Mouse (Mus musculus) lung, postnatal 0 days (tissue): Measurements from ENCODE around the gene Ddx54. TPM values are rescaled to one million over a fixed set of nuclear protein-coding genes. Genes with fewer than 3 reads are reported as not detected.

ENCODE experiments used
- ATAC-seq: fragments of 200-750 bp; cut with Nextera tagmentation; 2 replicates; pipeline ENCODE4 v1.8.0; 2017; ENCODE audit warnings: moderate library complexity
- DNase-seq: peaks from one replicate; pipeline ENCODE4 v3.0.0-alpha.2; 2016; ENCODE audit warnings: low spot score
- H3K27ac ChIP-seq: fragments of 300-500 bp; sonication (generic); 2 replicates; pipeline ENCODE4 v1.5.1; 2014; ENCODE audit warnings: antibody characterized with exemption, mild to moderate bottlenecking, low read length, mixed read lengths
- H3K27me3 ChIP-seq: fragments of 300-500 bp; sonication (generic); replicated peaks from 2 replicates; pipeline ENCODE4 v1.6.1; 2014; ENCODE audit warnings: low read length, mixed read lengths; ENCODE audit not compliant: insufficient read depth
- H3K36me3 ChIP-seq: fragments of 300-500 bp; sonication (generic); 2 replicates; pipeline ENCODE4 v1.6.1; 2014; ENCODE audit warnings: low read length, mixed read lengths; ENCODE audit not compliant: insufficient read depth
- H3K4me1 ChIP-seq: fragments of 300-500 bp; sonication (generic); 2 replicates; pipeline ENCODE4 v1.6.1; 2014; ENCODE audit warnings: antibody characterized with exemption, low read depth, low read length, mixed read lengths; ENCODE audit not compliant: insufficient read depth
- H3K4me2 ChIP-seq: fragments of 300-500 bp; sonication (generic); replicated peaks from 2 replicates; pipeline ENCODE4 v1.6.1; 2014; ENCODE audit warnings: low read depth, mild to moderate bottlenecking, low read length, moderate library complexity, mixed read lengths
- H3K4me3 ChIP-seq: fragments of 300-500 bp; sonication (generic); 2 replicates; pipeline ENCODE4 v1.5.1; 2014; ENCODE audit warnings: low read depth, low read length
- H3K9ac ChIP-seq: fragments of 300-500 bp; sonication (generic); replicated peaks from 2 replicates; pipeline ENCODE4 v1.6.1; 2014; ENCODE audit warnings: low read depth, mild to moderate bottlenecking
- H3K9me3 ChIP-seq: fragments of 300-500 bp; sonication (generic); 2 replicates; pipeline ENCODE4 v1.6.1; 2016; ENCODE audit warnings: low read length, mixed read lengths
- CTCF ChIP-seq: IDR thresholded peaks from 2 replicates; pipeline ENCODE4 v1.5.1; 2016; ENCODE audit warnings: antibody characterized with exemption, mild to moderate bottlenecking
- EP300 ChIP-seq: IDR thresholded peaks from 2 replicates; pipeline ENCODE4 v1.6.1; 2016; ENCODE audit warnings: antibody characterized with exemption, mild to moderate bottlenecking, control low read depth
- WGBS: fragments of 180-500 bp; shearing (Covaris S2); extraction: QIAGEN DNeasy Blood & Tissue Kit; methylation state at CpG from one replicate; pipeline ENCODE4 v1.1.7; 2014; 5-methylcytosine and 5-hydroxymethylcytosine counted together
- polyA plus RNA-seq: library from polyadenylated mRNA; unstranded; fragments of >200 nt; fragmentation: Nextera tagmentation; extraction: Ambion mirVana; gene quantifications from 2 replicates; pipeline ENCODE4 v1.2.1, GENCODE M21; 2015

Gene Ddx54
- polyA plus RNA-seq, 1 experiment from 2014 or later, result 25.4 TPM

DNA sequence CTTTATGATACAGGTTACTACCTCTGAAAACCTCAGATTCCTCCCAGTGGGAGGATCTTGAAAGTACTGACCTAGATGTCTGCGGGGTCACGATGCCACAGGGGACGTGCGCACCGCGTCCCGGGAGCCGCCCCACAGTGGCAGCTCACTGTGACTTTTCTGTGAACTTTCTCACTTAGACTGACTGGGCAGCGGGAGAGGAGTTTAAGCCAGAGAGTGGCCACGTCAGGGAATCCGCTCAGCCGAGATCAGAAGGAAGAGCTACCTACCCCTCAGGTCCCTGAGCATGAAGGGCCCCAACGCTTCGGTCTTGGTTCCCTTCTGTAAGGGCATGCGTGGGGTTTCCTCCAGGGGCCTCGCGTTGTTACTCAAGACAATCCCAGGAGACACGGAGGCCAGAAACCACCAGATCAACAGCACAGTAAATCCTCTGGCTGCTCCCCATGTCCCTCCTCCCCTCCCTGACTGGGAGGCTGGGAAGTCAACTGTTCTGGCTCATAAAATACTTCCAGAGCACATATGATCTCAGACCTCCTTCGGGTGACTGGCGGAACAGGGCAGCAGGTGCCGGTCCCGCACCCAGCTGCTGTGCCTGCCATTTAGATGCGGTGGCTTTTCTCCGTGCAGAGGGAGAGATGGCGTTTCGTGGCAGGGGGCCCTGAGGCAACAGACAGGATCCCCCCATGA lies 33.2 kb upstream of the Ddx54 start:
- H3K27ac ChIP-seq, result peak overlapping the region; percentile 32; the same call in 1 of the 2 replicates
- DNase-seq (peak; percentile 62), ATAC-seq (peak; percentile 21)
- TF ChIP-seq EP300 (no peak), CTCF (no peak)
- peaks cover 8% of the 10 kb centered on the region for H3K4me1 ChIP-seq
- no peak overlapping the region for H3K9ac ChIP-seq
- no peak overlapping the region for H3K4me3 ChIP-seq
- H3K36me3 ChIP-seq, result no peaks in the 10 kb centered on the region
- WGBS, result 48% methylated on average over 26 of the region's 26 CpGs
- H3K9me3 ChIP-seq, result no peaks in the 10 kb centered on the region
- H3K27me3 ChIP-seq, result no peaks in the 10 kb centered on the region
- H3K4me2 ChIP-seq, result 0 out of 2 replicates have a peak overlapping the region, but pooled peaks have one; percentile 14

DNA sequence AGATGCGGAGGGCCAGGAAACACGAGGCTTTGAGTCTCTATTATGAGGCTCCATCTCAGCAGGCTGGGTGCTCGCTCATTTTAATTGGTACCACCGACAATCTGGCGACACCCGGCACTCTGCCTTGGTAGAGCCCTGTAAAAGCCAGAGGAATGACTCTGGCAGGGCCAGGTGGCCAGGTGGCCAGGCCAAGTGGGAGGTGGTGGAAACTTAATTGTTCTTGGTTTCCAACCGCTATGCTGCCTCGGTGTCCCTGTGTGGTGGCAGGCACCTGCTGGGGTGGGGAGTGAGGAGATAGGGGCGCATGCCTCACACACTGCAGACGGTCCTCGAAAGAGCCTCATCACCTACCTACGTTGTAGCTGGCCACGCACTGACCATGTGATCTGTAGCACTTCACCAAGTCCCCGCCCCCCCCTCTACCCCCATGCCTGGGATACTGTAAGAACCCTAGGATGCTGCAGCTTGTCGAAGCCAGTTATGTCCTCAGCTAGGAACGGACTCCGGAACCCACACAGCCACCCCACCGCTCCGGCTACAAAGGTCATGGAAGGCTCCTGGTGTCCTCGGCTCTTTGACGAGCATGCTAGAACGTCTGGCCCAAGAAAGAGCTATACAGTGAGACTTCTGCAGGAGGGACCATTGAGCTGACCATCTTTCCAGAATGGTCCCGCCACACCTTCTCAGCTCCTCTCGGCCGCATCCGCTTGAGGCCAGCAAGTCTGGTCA lies 32.5 kb upstream of the Ddx54 start:
- H3K9ac ChIP-seq, result no peak overlapping the region
- no peaks in the 10 kb centered on the region for H3K9me3 ChIP-seq
- H3K27me3 ChIP-seq, result no peaks in the 10 kb centered on the region
- no peak for TF ChIP-seq EP300
- TF ChIP-seq CTCF, result no peak
- H3K4me2 ChIP-seq, result no peak overlapping the region
- ATAC-seq (no peak), DNase-seq (no peak)
- H3K36me3 ChIP-seq, result no peaks in the 10 kb centered on the region; the same call in 1 of the 2 replicates
- H3K27ac ChIP-seq, result no peak overlapping the region
- WGBS, result 93% methylated on average over 26 of the region's 26 CpGs
- no peak overlapping the region for H3K4me3 ChIP-seq
- peaks cover 8% of the 10 kb centered on the region for H3K4me1 ChIP-seq

DNA sequence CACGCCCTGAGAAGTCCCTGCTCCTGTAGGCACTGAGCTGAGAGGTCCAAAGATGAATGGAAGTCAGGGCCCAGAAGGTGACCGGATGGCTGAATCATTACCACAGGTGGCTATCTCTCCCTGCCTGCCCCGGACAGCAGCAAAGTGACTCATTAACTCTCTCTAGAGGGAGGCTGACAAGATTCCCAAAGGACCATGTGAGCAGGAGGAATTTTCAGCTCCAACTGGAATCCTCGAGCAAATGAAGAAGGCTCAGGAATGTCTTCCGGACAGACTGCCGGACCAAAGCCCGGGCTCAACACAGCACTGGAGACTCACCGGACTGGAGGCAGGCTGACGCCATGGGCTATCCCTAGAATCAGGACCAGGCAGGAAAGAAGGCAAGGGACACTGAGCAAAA lies 30.5 kb upstream of the Ddx54 start:
- WGBS, result 65% methylated on average over 9 of the region's 9 CpGs
- no peaks in the 10 kb centered on the region; the same call in 1 of the 2 replicates for H3K36me3 ChIP-seq
- no peak overlapping the region for H3K27ac ChIP-seq
- no peaks in the 10 kb centered on the region for H3K27me3 ChIP-seq
- no peak overlapping the region for H3K9ac ChIP-seq
- peaks cover 9% of the 10 kb centered on the region for H3K4me1 ChIP-seq
- H3K9me3 ChIP-seq, result no peaks in the 10 kb centered on the region
- ATAC-seq, result no peak
- no peak overlapping the region for H3K4me2 ChIP-seq
- no peak overlapping the region for H3K4me3 ChIP-seq
- TF ChIP-seq CTCF (no peak), EP300 (no peak)
- no peak for DNase-seq

- H3K27ac ChIP-seq, result no peak overlapping the region
- DNase-seq (no peak), ATAC-seq (no peak)
- H3K4me3 ChIP-seq, result no peak overlapping the region
- no peak overlapping the region for H3K9ac ChIP-seq
- no peaks in the 10 kb centered on the region for H3K9me3 ChIP-seq
- H3K4me1 ChIP-seq, result peaks cover 19% of the 10 kb centered on the region
- no peaks in the 10 kb centered on the region for H3K27me3 ChIP-seq
- WGBS, result 91% methylated on average over 4 of the region's 4 CpGs
- TF ChIP-seq CTCF, result no peak
- H3K36me3 ChIP-seq, result no peaks in the 10 kb centered on the region; the same call in 1 of the 2 replicates
- no peak overlapping the region for H3K4me2 ChIP-seq
Observed at GRCm38 (mm10) chr5:120583511-120583910, 29.0 kb upstream of the Ddx54 start.

DNA sequence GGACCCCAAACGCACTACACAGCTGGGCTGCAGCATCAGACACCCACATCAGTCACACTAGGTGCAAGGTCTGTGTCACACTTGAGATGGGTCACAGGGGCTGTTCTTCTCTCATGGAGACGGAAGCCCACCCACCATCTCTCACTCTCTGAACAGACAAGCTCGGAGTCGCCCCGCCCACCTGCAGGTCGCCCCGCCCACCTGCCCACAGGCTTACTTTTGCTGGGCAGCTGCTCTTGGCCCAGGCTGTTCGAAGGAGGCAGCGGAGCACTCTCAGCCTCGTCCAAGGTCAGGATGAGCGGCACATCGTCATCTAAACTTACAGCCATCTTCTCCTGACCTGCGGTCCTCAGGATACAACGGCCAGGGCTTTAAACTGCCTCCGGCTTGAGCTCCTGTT lies 27.6 kb upstream of the Ddx54 start:
- DNase-seq (no peak), ATAC-seq (no peak)
- H3K9me3 ChIP-seq, result no peaks in the 10 kb centered on the region
- H3K36me3 ChIP-seq, result no peaks in the 10 kb centered on the region; the same call in 1 of the 2 replicates
- 53% methylated on average over 15 of the region's 15 CpGs for WGBS
- H3K4me1 ChIP-seq, result peaks cover 11% of the 10 kb centered on the region; the same call in 1 of the 2 replicates
- H3K4me2 ChIP-seq, result no peak overlapping the region
- no peaks in the 10 kb centered on the region for H3K27me3 ChIP-seq
- H3K9ac ChIP-seq, result no peak overlapping the region
- TF ChIP-seq EP300 (no peak), CTCF (no peak)
- no peak overlapping the region for H3K4me3 ChIP-seq
- no peak overlapping the region for H3K27ac ChIP-seq
